Mouse (Mus musculus) heart, postnatal 36 days (tissue): ENCODE measurements around the gene Mageh1. TPM values are rescaled to one million over a fixed set of nuclear protein-coding genes. Genes with fewer than 3 reads are reported as not detected.
"Not testable (repeated sequence)": the region's sequence is repeated elsewhere in the genome, so short reads cannot be mapped to it uniquely, and the experiment has no call there.

Experiments used
- DNase-seq, 2 experiments: peaks; one replicate each; pipeline ENCODE4 v3.0.0; 2021 to 2022
- intact Hi-C: fragments of 180-260 bp; cut with DNase I; formaldehyde crosslinking; loops from one replicate; pipeline ENCODE4 v1.15.1; 2025
- total RNA-seq, 2 experiments: library from RNA; stranded (reverse); gene quantifications; 2 replicates each; pipeline ENCODE4 v1.2.3; 2021

Mageh1 gene
- total RNA-seq: 10 to 100 TPM in 1 of 2 experiments, 1 to 10 TPM in 1; 8.9 to 11.0 TPM

DNA sequence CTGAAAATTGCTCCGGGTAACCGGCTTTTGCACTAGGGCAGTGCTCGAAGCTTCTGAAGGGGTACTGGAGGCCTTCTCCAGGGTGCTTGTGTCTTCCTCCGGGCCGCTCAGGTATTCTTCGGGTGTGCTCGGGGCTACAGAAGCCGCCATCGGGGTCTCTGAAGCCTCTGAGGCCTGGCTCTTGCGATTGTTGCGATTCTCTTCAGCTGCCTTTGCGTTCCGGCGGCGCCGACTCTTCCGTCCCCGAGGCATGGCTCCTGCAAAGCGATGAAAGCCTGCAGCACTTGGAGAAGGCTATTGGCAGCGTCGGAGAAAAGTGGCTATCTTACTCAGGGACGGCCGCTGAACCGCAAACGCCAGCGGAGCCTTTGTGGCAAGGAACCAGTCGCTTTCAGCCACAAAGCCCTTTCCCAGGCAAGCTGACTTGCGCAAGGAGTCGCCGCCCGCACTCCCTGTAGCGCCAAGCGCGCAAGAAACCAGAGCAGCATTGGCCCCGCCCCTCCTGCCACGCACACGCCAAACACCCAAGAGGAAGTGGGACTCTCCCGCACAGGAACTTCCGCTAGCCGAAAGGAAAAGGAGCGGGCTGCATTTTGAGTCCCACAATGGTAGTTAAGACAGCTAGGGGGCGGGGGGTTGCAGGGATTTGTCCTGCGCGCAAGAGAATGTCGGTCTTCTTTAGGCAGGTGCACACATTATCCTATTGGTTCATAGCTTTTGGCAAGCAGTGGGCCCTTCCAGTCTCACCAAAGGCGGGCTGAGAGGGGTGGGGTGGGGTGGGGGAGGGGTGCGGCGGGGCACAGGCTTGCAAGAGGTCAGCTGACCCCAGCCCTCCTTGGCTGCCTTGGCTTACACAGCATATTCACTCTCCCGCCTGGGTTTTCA, at the start of gene Mageh1:
Mageh1 (minus strand) TSS at position 489 of the 885 bp plus-strand sequence.
- peak; percentile 66 to 67 for DNase-seq
- intact Hi-C loops: no loop called here

- DNase-seq: not testable (repeated sequence)
Measured at GRCm38 (mm10) chrX:153037972-153038744, 783 bp upstream of the Mageh1 start.

GRCm38 (mm10) chrX:153031547-153031946, 5.8 kb downstream of the Mageh1 start:
- intact Hi-C loops, DNase-seq: not testable (repeated sequence)

More at GRCm38 (mm10) chrX:153037972-153038744, 783 bp upstream of the Mageh1 start:
- intact Hi-C loops: not testable (repeated sequence)

- intact Hi-C loops, DNase-seq: not testable (repeated sequence)
Measured at GRCm38 (mm10) chrX:153025709-153026108, 11.7 kb downstream of the Mageh1 start.

DNA sequence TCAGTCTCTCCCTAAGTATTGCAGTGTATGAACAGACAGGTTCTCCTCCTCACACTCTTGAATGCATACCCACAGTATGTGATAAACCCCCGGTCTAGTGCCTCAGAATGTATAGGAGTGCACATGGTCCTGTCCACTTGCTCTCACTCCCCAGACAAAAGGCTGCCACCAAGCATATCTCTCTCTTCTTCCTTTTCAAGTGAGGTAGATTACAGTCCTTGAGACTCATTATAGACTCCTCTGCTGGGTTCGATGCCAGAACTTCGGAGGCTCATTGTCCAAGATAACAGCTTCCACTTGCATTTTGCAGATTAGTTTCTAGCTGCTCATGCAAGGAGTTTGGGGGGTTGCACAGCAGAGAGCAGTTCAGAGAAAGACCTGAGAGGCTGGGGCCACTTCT, 12.1 kb downstream of the Mageh1 start:
- intact Hi-C loops: not testable (repeated sequence)

DNA sequence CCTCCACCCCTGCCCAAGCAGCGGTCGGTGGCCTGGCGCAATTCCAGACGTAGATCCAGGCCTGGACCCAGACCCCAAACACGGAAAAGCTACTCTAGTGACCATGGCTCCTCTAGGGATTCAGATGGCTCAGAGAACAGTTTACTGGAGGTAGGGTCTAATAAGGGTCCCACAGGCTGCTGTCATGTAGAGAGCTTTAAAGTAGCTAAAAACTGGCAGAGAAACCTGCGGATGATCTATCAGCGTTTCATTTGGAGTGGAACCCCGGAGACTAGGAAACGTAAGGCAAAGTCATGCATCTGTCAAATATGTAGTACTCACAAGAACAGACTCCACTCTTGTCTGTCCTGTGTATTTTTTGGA, 29.7 kb downstream of the Mageh1 start:
- intact Hi-C loops: loop anchor here (10.0 kb wide), 1 partner anchor 357 kb away; no protein-coding TSS in a partner anchor
- no peak for DNase-seq

More for the DNA sequence above, 12.1 kb downstream of the Mageh1 start:
- DNase-seq: not testable (repeated sequence)

GRCm38 (mm10) chrX:153007021-153007684, 30.2 kb downstream of the Mageh1 start:
- peak; percentile 28 for DNase-seq
- intact Hi-C loops: loop anchor here (10.0 kb wide), 1 partner anchor 358 kb away; no protein-coding TSS in a partner anchor

DNA sequence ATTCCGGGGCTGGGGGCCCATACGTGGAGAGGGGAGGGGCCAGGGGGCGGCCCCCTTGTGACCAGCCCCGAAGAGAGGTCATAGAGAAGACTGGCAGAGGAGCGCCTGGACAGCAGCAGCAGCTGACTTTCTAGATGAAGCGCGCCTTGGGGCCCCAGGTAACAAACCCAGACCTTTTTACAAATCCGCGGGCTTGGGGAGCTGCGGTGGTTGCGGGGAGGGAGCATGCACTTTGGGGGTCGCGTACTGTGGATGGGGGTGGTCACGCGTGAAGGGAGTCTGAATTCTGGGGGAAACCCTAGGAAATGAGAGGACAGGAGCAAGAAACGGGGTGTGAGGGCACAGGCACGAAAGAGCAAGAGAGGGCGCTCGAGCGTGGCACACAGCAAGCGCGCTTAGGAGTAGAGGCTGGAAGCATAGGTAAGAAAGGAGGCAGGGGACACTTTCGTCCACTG, 31.0 kb downstream of the Mageh1 start, which contains the start of gene Usp51:
Usp51 (plus strand) TSS at position 83 of the 455 bp plus-strand sequence.
- intact Hi-C loops: loop anchor here (10.0 kb wide), 1 partner anchor 358 kb away; no protein-coding TSS in a partner anchor
- DNase-seq: peak; percentile 6 to 10

DNA sequence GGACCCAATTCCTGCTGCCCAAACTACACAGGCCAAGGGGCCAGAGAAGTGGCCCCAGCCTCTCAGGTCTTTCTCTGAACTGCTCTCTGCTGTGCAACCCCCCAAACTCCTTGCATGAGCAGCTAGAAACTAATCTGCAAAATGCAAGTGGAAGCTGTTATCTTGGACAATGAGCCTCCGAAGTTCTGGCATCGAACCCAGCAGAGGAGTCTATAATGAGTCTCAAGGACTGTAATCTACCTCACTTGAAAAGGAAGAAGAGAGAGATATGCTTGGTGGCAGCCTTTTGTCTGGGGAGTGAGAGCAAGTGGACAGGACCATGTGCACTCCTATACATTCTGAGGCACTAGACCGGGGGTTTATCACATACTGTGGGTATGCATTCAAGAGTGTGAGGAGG, 41.3 kb downstream of the Mageh1 start:
- DNase-seq, intact Hi-C loops: not testable (repeated sequence)

GRCm38 (mm10) chrX:152989852-152990251, 47.5 kb downstream of the Mageh1 start:
- DNase-seq, intact Hi-C loops: not testable (repeated sequence)

Other genes with a start within 250 kb of the Mageh1 start
- gene Usp51, start 31.1 kb downstream of the Mageh1 start, total RNA-seq: not detected
- not detected for gene Foxr2, start 81.2 kb upstream of the Mageh1 start, total RNA-seq
- 1 to 10 TPM; 2.8 to 4.6 TPM for gene Rragb, start 102.4 kb upstream of the Mageh1 start, total RNA-seq
- gene Klf8, start 199.9 kb upstream of the Mageh1 start, total RNA-seq: under 1 TPM; 0.17 to 0.19 TPM